Mouse (Mus musculus) hindbrain, embryonic 12.5 days (tissue): ENCODE data around the gene Ppp1r27. TPM values are rescaled to one million over a fixed set of nuclear protein-coding genes. Genes with fewer than 3 reads are reported as not detected.

Source experiments
- ATAC-seq: fragments of 200-750 bp; cut with Nextera tagmentation; 2 replicates; pipeline ENCODE4 v1.8.0; 2017; ENCODE audit warnings: moderate TSS enrichment; ENCODE audit not compliant: low FRiP score
- H3K27ac ChIP-seq: fragments of 300-500 bp; sonication (generic); 2 replicates; pipeline ENCODE4 v1.5.1; 2016; ENCODE audit warnings: mild to moderate bottlenecking
- H3K27me3 ChIP-seq: fragments of 300-500 bp; sonication (generic); 2 replicates; pipeline ENCODE4 v1.6.1; 2016; ENCODE audit warnings: mild to moderate bottlenecking
- H3K36me3 ChIP-seq: fragments of 300-500 bp; sonication (generic); 2 replicates; pipeline ENCODE4 v1.6.1; 2016; ENCODE audit warnings: mild to moderate bottlenecking
- H3K4me1 ChIP-seq: fragments of 300-500 bp; sonication (generic); 2 replicates; pipeline ENCODE4 v1.6.1; 2016
- H3K4me2 ChIP-seq: fragments of 300-500 bp; sonication (generic); replicated peaks from 2 replicates; pipeline ENCODE4 v1.6.1; 2016; ENCODE audit warnings: mild to moderate bottlenecking
- H3K4me3 ChIP-seq: fragments of 300-500 bp; sonication (generic); 2 replicates; pipeline ENCODE4 v1.5.1; 2016; ENCODE audit warnings: mild to moderate bottlenecking
- H3K9ac ChIP-seq: fragments of 300-500 bp; sonication (generic); 2 replicates; pipeline ENCODE4 v1.6.1; 2016; ENCODE audit warnings: mild to moderate bottlenecking, moderate library complexity
- H3K9me3 ChIP-seq: fragments of 300-500 bp; sonication (generic); replicated peaks from 2 replicates; pipeline ENCODE4 v1.6.1; 2016; ENCODE audit warnings: mild to moderate bottlenecking
- WGBS: fragments of 180-500 bp; shearing (Covaris S2); methylation state at CpG from one replicate; pipeline ENCODE4 v1.1.7; 2016; 5-methylcytosine and 5-hydroxymethylcytosine counted together
- polyA plus RNA-seq: library from polyadenylated mRNA; unstranded; fragments of >200 nt; fragmentation: Nextera tagmentation; extraction: Ambion mirVana; gene quantifications from 2 replicates; pipeline ENCODE4 v1.2.1, GENCODE M21; 2016

Ppp1r27 gene
- polyA plus RNA-seq, 1 experiment from 2014 or later = not detected

DNA sequence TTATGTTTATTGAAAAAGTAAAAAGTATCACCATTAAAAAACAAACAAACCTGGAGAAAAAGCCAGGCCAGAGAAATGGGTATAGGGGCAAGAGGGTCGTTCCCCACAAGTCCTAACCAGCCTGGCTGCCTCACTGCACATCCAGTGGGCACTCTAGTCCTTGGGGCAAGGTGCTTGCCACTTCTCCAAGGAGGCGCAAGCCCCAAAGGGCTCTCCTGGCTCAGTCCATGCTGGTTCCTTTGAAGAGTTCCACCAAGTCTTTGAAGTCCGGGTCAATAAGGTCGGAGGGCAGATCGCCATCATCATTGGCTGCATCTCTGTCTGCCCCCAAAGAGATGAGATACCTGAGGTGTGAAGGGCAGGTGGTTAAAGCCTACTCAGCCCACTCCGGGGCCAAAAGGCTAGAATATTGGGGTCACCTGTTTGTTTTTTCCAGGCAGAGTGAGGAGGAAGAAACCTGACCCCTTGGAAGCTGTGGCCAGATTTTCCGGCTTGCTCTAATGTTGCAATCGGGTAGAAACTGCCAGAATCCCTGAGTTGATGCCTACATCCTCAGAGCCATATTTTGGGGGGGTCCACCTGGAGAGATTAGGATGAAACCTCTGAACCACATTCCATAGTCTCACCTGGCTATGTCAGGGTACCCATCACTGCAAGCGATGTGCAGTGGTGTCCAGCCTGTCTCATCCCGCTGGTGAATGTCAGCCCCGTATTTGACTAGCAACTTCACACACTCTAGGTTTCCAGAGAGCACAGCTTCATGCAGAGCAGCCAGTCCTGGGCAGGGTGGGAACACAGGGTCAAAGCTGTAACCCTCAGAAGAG lies 734 bp downstream of the Ppp1r27 start:
- Histone ChIP-seq H3K9ac (peak overlapping the region; percentile 98), H3K36me3 (no peaks in the 10 kb centered on the region), H3K4me2 (peak overlapping the region; percentile 94), H3K27ac (peak overlapping the region; percentile 83), H3K27me3 (no peaks in the 10 kb centered on the region), H3K4me3 (peak overlapping the region; percentile 90), H3K4me1 (peaks cover 26% of the 10 kb centered on the region), H3K9me3 (no peaks in the 10 kb centered on the region)
- peak; percentile 47; the same call in 1 of the 2 replicates for ATAC-seq
- WGBS = 73% methylated on average over 11 of the region's 11 CpGs

DNA sequence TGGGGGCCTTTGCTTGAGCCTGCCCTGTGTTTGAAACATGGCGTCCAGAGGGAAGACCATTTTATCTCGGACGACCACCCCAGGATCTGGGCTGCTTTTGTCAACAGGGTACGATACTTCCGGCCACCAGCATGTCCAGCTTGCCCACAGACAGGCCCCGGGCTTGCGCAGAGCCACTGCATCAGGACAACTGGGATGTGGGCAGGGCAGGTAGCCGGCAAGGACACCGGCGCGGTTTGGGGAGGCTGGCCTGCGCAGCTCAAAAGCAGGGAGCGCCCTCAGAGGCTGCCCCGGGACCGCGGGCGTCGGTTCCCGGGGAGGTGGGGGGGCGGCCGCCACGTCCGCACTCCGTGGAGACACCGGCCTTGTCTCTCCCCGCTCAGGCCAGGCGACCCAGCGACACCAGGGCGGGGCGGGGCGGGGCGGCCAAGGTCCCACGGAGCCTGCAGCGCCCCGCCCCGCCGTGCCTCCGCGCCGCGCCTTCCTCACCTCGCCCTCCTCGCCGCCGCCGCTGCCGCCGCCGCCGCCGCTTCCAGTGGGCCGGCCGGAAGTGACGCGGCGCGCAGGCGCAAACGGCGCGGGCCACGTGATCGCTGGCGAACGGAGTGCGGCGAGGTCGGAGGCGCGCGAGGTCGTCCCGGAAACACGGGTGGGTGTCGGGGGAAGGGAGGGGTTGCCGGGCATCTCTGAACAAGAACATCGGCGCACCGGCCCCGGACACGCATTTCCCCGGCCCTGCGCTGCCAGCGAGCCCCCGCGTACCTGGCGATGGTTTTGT lies 1.6 kb downstream of the Ppp1r27 start, which contains the start of gene Mcrip1:
Mcrip1 (minus strand) TSS at position 560 of the 778 bp plus-strand sequence.
- Histone ChIP-seq H3K36me3 (peaks cover 7% of the 10 kb centered on the region), H3K4me1 (peaks cover 26% of the 10 kb centered on the region), H3K9me3 (no peaks in the 10 kb centered on the region), H3K4me3 (peak within 1 kb of the TSS; percentile 90), H3K4me2 (peak within 1 kb of the TSS; percentile 94), H3K9ac (peak within 1 kb of the TSS; percentile 98), H3K27ac (peak within 1 kb of the TSS; percentile 83), H3K27me3 (no peaks in the 10 kb centered on the region)
- WGBS = under 1% methylated on average over 70 of the region's 87 CpGs
- ATAC-seq = peak; percentile 87

- no peak for ATAC-seq
- no peaks in the 10 kb centered on the region for H3K27me3 ChIP-seq
- peak overlapping the region; percentile 94 for H3K4me2 ChIP-seq
- H3K4me1 ChIP-seq = peaks cover 26% of the 10 kb centered on the region
- peaks cover 12% of the 10 kb centered on the region for H3K36me3 ChIP-seq
- H3K4me3 ChIP-seq = peak overlapping the region; percentile 90
- WGBS = 39% methylated on average over 7 of the region's 7 CpGs
- H3K27ac ChIP-seq = peak overlapping the region; percentile 83
- H3K9me3 ChIP-seq = no peaks in the 10 kb centered on the region
- peak overlapping the region; percentile 98 for H3K9ac ChIP-seq
These were observed 2.2 kb downstream of the Ppp1r27 start for GRCm38 (mm10) chr11:120548786-120549167.

DNA sequence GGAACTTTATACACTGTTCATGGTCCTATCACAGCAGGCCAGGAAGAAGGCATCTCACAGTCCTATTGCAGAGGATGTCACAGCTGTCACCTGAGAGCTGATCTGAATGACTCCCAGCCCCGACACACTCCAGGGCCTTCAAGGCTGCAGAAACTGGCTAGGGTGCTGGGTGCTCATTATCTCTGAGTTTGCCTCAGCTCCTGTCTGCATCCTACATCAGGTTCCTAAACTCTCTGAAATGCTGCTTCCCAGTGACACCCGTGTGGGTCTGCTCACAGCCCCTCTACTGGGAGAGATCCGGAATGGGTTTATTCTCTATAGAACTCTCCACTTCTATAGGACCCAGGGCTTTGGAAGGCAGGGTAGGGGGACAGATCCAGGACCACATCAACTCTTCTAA lies 2.7 kb downstream of the Ppp1r27 start:
- H3K4me1 ChIP-seq = peaks cover 26% of the 10 kb centered on the region
- ATAC-seq = no peak
- H3K27me3 ChIP-seq = no peaks in the 10 kb centered on the region
- peaks cover 18% of the 10 kb centered on the region for H3K36me3 ChIP-seq
- no peak overlapping the region for H3K27ac ChIP-seq
- 84% methylated on average over 3 of the region's 3 CpGs for WGBS
- no peaks in the 10 kb centered on the region for H3K9me3 ChIP-seq
- H3K4me3 ChIP-seq = peak overlapping the region; percentile 90
- H3K9ac ChIP-seq = peak overlapping the region; percentile 98
- peak overlapping the region; percentile 94 for H3K4me2 ChIP-seq

GRCm38 (mm10) chr11:120547469-120547868 lies 3.5 kb downstream of the Ppp1r27 start:
- 73% methylated on average over 2 of the region's 2 CpGs for WGBS
- H3K4me2 ChIP-seq = no peak overlapping the region; the same call in 1 of the 2 replicates
- no peak for ATAC-seq

DNA sequence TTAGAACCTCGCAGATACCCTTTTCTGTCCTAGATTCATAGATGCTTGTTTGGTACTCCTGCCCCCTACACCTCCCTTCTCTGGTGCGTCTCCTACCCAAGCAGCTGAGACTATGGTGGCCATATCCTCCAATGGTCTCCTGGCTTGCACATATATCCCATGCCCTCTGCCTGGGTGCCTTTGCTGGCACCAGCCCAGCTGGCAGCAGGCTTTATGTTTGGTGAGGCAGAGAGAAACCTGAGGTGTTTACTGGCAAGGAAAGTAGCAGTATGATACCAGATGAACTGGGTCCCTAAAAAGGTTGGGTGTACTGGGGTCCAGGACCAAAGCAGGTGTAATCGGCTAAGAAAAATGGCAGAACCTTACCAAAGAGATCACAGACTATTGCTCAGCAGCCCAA lies 5.0 kb downstream of the Ppp1r27 start:
- no peaks in the 10 kb centered on the region for H3K27me3 ChIP-seq
- WGBS = 95% methylated on average over 3 of the region's 3 CpGs
- H3K36me3 ChIP-seq = peaks cover 32% of the 10 kb centered on the region
- H3K4me2 ChIP-seq = no peak overlapping the region
- H3K9ac ChIP-seq = no peak overlapping the region
- H3K9me3 ChIP-seq = no peaks in the 10 kb centered on the region
- ATAC-seq = no peak
- H3K4me3 ChIP-seq = no peak overlapping the region
- H3K4me1 ChIP-seq = peaks cover 26% of the 10 kb centered on the region
- no peak overlapping the region for H3K27ac ChIP-seq

More at GRCm38 (mm10) chr11:120547469-120547868, 3.5 kb downstream of the Ppp1r27 start:
- no peak overlapping the region for H3K9ac ChIP-seq
- no peak overlapping the region for H3K27ac ChIP-seq
- H3K4me3 ChIP-seq = 0 out of 2 replicates have a peak overlapping the region, but pooled peaks have one; percentile 0
- peaks cover 26% of the 10 kb centered on the region for H3K36me3 ChIP-seq
- no peaks in the 10 kb centered on the region for H3K9me3 ChIP-seq
- no peaks in the 10 kb centered on the region for H3K27me3 ChIP-seq
- H3K4me1 ChIP-seq = peaks cover 26% of the 10 kb centered on the region

- Histone ChIP-seq H3K9me3 (no peaks in the 10 kb centered on the region), H3K4me1 (peaks cover 21% of the 10 kb centered on the region), H3K4me2 (no peak overlapping the region), H3K4me3 (no peak overlapping the region), H3K36me3 (peaks cover 32% of the 10 kb centered on the region), H3K27ac (no peak overlapping the region), H3K9ac (no peak overlapping the region), H3K27me3 (no peaks in the 10 kb centered on the region)
- 87% methylated on average over 6 of the region's 6 CpGs for WGBS
- no peak for ATAC-seq
These were observed 8.6 kb downstream of the Ppp1r27 start for GRCm38 (mm10) chr11:120542376-120542775.

DNA sequence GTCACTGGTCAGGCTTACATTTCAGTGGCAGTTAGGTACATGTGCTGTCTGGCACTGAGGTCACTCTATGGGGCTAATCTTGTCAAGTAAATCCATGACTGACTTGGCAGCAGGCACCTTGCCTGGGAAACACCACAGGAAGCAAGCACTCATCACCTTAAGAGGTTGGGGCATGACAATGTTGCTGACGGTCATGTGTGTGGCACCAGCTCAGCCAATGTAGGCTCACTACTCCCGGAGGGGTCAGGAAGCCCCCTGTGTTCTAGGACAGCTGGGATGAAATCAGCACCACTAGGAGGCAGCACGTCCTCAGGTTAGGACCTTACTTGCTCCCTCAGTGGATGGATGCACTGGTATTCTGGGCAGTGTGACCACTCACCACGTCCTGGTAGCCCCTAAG lies 9.0 kb downstream of the Ppp1r27 start:
- no peaks in the 10 kb centered on the region for H3K9me3 ChIP-seq
- no peaks in the 10 kb centered on the region for H3K27me3 ChIP-seq
- H3K9ac ChIP-seq = no peak overlapping the region
- peaks cover 32% of the 10 kb centered on the region for H3K36me3 ChIP-seq
- H3K4me3 ChIP-seq = no peak overlapping the region
- H3K4me2 ChIP-seq = no peak overlapping the region
- ATAC-seq = no peak
- peaks cover 19% of the 10 kb centered on the region for H3K4me1 ChIP-seq
- H3K27ac ChIP-seq = no peak overlapping the region
- 47% methylated on average over 4 of the region's 4 CpGs for WGBS

DNA sequence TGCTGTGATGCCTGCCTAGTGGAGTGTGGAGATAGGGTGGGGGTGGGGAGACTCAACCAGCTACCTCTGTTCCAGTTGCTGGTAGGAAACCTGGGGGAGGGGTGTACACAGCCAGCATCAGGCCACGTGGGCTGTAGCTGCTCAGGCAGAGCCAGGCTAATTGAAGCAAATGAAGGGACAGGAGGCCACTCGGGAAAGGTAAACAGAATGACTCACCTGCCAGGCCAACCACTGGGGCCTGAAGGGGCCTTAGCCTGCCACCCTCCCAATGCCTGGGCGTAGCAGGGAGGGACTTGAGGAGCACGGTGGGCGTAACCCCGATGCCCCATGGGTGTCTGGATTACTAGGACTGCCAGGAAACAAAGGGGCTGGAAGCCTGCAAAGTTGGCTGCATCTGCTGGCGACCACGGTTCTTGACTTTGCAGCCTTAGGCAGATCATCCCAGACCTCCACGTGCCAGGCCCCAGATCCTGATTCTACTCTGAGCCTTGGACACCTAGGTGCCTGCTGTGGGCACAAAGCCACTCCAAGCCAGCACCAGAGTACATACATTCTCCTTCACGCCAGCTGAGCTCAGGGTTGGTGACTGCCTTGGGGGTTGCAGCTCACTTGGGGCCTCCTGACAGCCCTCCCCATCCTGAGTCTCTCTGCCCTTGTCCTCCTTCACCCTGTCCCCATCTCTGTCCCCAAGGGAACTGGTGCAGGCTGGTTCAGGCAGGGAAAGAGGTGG lies 11.5 kb downstream of the Ppp1r27 start:
- Histone ChIP-seq H3K9ac (peak overlapping the region; percentile 36; the same call in 1 of the 2 replicates), H3K27me3 (peaks cover 5% of the 10 kb centered on the region; the same call in 1 of the 2 replicates), H3K4me3 (no peak overlapping the region), H3K27ac (peak overlapping the region; percentile 75), H3K36me3 (peaks cover 26% of the 10 kb centered on the region), H3K9me3 (no peaks in the 10 kb centered on the region), H3K4me1 (peaks cover 19% of the 10 kb centered on the region), H3K4me2 (peak overlapping the region; percentile 14; the same call in 1 of the 2 replicates)
- 25% methylated on average over 10 of the region's 10 CpGs for WGBS
- peak; percentile 62 for ATAC-seq

DNA sequence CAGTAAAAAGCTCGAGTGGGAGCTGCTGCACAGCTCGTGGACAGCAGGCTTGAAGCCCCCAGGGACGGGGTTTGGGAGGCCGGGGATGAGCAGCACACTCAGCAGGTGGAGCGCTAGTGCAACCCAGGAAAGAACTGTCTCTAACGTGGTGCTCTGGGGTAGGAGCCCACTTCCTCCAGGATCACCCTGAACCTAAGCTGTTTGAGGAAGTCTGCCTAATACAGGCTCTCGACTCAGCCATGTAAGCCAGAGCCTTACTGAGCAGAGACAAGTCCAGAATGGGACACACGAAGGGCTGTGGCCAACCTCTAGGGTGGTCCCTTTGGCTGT lies 12.0 kb downstream of the Ppp1r27 start:
- peaks cover 21% of the 10 kb centered on the region for H3K36me3 ChIP-seq
- 0 out of 2 replicates have a peak overlapping the region, but pooled peaks have one; percentile 27 for H3K9ac ChIP-seq
- peaks cover 19% of the 10 kb centered on the region for H3K4me1 ChIP-seq
- WGBS = 50% methylated on average over 8 of the region's 8 CpGs
- ATAC-seq = no peak; the same call in 1 of the 2 replicates
- no peaks in the 10 kb centered on the region for H3K9me3 ChIP-seq
- peak overlapping the region; percentile 14; the same call in 1 of the 2 replicates for H3K4me2 ChIP-seq
- H3K27ac ChIP-seq = peak overlapping the region; percentile 75
- peaks cover 10% of the 10 kb centered on the region; the same call in 1 of the 2 replicates for H3K27me3 ChIP-seq
- H3K4me3 ChIP-seq = no peak overlapping the region

GRCm38 (mm10) chr11:120538485-120538884 lies 12.4 kb downstream of the Ppp1r27 start:
- H3K9ac ChIP-seq = 0 out of 2 replicates have a peak overlapping the region, but pooled peaks have one; percentile 4
- peak overlapping the region; percentile 75 for H3K27ac ChIP-seq
- no peak overlapping the region for H3K4me2 ChIP-seq
- H3K36me3 ChIP-seq = peaks cover 17% of the 10 kb centered on the region
- H3K9me3 ChIP-seq = no peaks in the 10 kb centered on the region
- H3K4me1 ChIP-seq = peaks cover 19% of the 10 kb centered on the region
- H3K27me3 ChIP-seq = peaks cover 12% of the 10 kb centered on the region; the same call in 1 of the 2 replicates
- H3K4me3 ChIP-seq = no peak overlapping the region
- 78% methylated on average over 3 of the region's 3 CpGs for WGBS
- no peak for ATAC-seq
